Mouse (Mus musculus) embryonic facial prominence, embryonic 11.5 days (tissue): Measurements from ENCODE around the gene Hp1bp3. TPM values are rescaled to one million over a fixed set of nuclear protein-coding genes. Genes with fewer than 3 reads are reported as not detected.

Experiments used
- ATAC-seq: fragments of 200-750 bp; cut with Nextera tagmentation; replicated peaks from 2 replicates; pipeline ENCODE4 v1.8.0; 2017; ENCODE audit warnings: low read depth; ENCODE audit not compliant: insufficient number of reproducible peaks, low FRiP score, low TSS enrichment
- DNase-seq: peaks from one replicate; pipeline ENCODE4 v3.0.0-alpha.2; 2015; ENCODE audit warnings: low spot score
- H3K27ac ChIP-seq: fragments of 300-500 bp; sonication (generic); replicated peaks from 2 replicates; pipeline ENCODE4 v1.5.1; 2014; ENCODE audit warnings: mild to moderate bottlenecking, low read depth, low read length, control low read depth
- H3K27me3 ChIP-seq: fragments of 300-500 bp; sonication (generic); 2 replicates; pipeline ENCODE4 v1.6.1; 2014; ENCODE audit warnings: mild to moderate bottlenecking, low read length, moderate library complexity, mixed read lengths; ENCODE audit not compliant: control insufficient read depth, insufficient read depth
- H3K36me3 ChIP-seq: fragments of 300-500 bp; sonication (generic); replicated peaks from 2 replicates; pipeline ENCODE4 v1.6.1; 2014; ENCODE audit warnings: low read depth, mild to moderate bottlenecking, low read length, moderate library complexity, mixed read lengths; ENCODE audit not compliant: control insufficient read depth, insufficient read depth
- H3K4me1 ChIP-seq: fragments of 300-500 bp; sonication (generic); 2 replicates; pipeline ENCODE4 v1.6.1; 2014; ENCODE audit warnings: low read length, mixed read lengths; ENCODE audit not compliant: control insufficient read depth, insufficient read depth
- H3K4me2 ChIP-seq: fragments of 300-500 bp; sonication (generic); 2 replicates; pipeline ENCODE4 v1.6.1; 2014; ENCODE audit warnings: low read depth, mild to moderate bottlenecking, control low read depth, low read length, moderate library complexity
- H3K4me3 ChIP-seq: fragments of 300-500 bp; sonication (generic); 2 replicates; pipeline ENCODE4 v1.5.1; 2014; ENCODE audit warnings: low read depth, low read length, control low read depth
- H3K9ac ChIP-seq: fragments of 300-500 bp; sonication (generic); replicated peaks from 2 replicates; pipeline ENCODE4 v1.6.1; 2014; ENCODE audit warnings: mild to moderate bottlenecking, control low read depth, low read length
- H3K9me3 ChIP-seq: fragments of 300-500 bp; sonication (generic); replicated peaks from 2 replicates; pipeline ENCODE4 v1.6.1; 2016; ENCODE audit warnings: mild to moderate bottlenecking, low read length, inconsistent platforms, mixed read lengths; ENCODE audit not compliant: control insufficient read depth
- WGBS: fragments of 180-500 bp; shearing (Covaris S2); extraction: QIAGEN DNeasy Blood & Tissue Kit; methylation state at CpG from one replicate; pipeline ENCODE4 v1.1.7; 2014; 5-methylcytosine and 5-hydroxymethylcytosine counted together
- polyA plus RNA-seq: library from polyadenylated mRNA; unstranded; fragments of >200 nt; fragmentation: Nextera tagmentation; extraction: Ambion mirVana; gene quantifications from 2 replicates; pipeline ENCODE4 v1.2.1, GENCODE M21; 2014

Hp1bp3 gene
- polyA plus RNA-seq, 1 experiment from 2014 or later = 201 TPM

DNA sequence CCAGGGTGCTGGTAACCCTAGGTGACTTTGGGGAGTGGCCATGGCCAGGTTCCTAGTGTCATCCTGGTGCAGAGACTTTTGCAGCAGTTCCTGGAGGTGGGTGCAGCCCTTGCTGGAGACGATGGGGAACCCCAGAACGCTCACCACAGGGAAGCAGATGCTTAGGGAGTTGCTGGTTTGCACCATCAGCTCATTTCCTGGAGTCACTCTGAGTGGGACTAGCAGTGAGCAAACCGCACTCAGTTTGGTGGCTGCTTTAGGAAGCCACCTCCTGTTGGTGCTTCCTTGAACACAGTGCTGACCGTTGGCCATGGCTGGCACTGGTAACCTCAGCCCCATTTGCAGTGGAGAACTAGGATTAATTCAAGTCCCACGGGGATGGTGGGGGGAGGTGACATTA lies 43.4 kb downstream of the Hp1bp3 start:
- Histone ChIP-seq H3K27me3 (no peaks in the 10 kb centered on the region), H3K4me2 (no peak overlapping the region), H3K4me3 (no peak overlapping the region), H3K36me3 (no peaks in the 10 kb centered on the region), H3K9ac (no peak overlapping the region), H3K4me1 (no peaks in the 10 kb centered on the region), H3K9me3 (no peaks in the 10 kb centered on the region), H3K27ac (no peak overlapping the region)
- no peak for ATAC-seq
- WGBS = 84% methylated on average over 5 of the region's 5 CpGs
- DNase-seq = no peak

DNA sequence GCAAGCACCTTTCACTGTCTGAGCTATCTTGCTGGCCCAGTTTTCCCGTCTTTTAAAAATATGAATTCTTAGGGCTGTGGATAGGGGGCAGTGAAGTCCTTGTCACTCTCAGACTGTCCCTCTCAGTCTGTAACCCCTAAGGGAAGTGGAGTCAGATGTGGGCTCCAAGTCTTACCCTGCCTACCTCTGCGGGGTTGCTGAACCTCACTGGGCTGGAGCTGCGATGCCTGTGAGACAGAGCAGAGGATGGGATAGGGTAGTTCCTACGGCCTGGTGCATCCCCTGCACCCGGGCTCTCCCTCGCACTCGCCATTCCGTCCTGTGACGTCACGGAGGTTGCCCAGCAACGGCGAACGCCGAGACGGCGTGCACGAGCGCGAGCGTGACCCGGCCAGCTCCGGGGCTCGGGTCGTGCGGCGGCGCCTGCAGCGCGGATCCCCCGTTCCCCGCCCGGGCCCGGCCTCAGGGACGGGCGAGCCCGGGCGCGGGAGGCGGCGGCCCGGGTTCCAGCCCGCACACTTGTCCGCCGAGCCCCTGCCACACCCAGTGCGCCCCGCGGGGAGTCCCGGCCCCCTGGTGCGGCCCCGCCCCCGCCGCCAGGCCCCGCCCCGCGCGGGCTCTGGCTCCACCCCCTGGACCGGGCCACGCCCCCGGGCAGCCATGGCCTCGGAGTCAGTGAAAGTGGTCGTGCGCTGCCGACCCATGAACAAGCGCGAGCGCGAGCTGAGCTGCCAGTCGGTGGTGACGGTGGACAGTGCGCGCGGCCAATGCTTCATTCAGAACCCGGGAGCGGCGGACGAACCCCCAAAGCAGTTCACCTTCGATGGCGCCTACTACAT lies 46.0 kb downstream of the Hp1bp3 start:
- Histone ChIP-seq H3K4me1 (no peaks in the 10 kb centered on the region), H3K4me3 (peak overlapping the region; percentile 69), H3K27ac (no peak overlapping the region), H3K27me3 (no peaks in the 10 kb centered on the region), H3K9me3 (no peaks in the 10 kb centered on the region), H3K4me2 (peak overlapping the region; percentile 81), H3K36me3 (no peaks in the 10 kb centered on the region), H3K9ac (peak overlapping the region; percentile 29)
- under 1% methylated on average over 62 of the region's 78 CpGs for WGBS
- ATAC-seq (peak; percentile 82), DNase-seq (peak; percentile 85)

DNA sequence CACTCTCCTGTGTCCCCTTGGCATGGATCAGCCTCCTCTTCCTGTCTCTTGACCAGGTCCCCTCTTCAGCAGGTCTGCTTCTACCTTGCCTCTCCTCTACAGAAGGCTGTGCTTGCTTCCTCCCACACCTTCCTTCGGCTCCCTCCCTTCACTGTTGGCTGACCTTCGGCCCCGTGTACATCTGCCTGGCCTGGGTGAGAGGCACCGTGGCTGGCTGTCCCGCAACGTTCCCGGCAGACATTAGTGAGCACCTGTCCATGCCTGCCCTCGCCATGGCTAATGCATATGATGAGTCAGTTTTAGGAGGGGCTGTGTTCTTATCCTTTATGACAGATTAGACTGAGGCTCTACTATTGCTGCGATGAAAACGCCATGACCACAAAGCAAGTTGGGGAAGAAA lies 51.8 kb downstream of the Hp1bp3 start:
- H3K9ac ChIP-seq = no peak overlapping the region
- H3K27me3 ChIP-seq = no peaks in the 10 kb centered on the region
- no peak for DNase-seq
- H3K36me3 ChIP-seq = no peaks in the 10 kb centered on the region
- ATAC-seq = no peak
- no peaks in the 10 kb centered on the region for H3K9me3 ChIP-seq
- H3K4me2 ChIP-seq = no peak overlapping the region
- H3K4me3 ChIP-seq = no peak overlapping the region
- WGBS = 87% methylated on average over 10 of the region's 10 CpGs
- no peaks in the 10 kb centered on the region for H3K4me1 ChIP-seq
- H3K27ac ChIP-seq = no peak overlapping the region

DNA sequence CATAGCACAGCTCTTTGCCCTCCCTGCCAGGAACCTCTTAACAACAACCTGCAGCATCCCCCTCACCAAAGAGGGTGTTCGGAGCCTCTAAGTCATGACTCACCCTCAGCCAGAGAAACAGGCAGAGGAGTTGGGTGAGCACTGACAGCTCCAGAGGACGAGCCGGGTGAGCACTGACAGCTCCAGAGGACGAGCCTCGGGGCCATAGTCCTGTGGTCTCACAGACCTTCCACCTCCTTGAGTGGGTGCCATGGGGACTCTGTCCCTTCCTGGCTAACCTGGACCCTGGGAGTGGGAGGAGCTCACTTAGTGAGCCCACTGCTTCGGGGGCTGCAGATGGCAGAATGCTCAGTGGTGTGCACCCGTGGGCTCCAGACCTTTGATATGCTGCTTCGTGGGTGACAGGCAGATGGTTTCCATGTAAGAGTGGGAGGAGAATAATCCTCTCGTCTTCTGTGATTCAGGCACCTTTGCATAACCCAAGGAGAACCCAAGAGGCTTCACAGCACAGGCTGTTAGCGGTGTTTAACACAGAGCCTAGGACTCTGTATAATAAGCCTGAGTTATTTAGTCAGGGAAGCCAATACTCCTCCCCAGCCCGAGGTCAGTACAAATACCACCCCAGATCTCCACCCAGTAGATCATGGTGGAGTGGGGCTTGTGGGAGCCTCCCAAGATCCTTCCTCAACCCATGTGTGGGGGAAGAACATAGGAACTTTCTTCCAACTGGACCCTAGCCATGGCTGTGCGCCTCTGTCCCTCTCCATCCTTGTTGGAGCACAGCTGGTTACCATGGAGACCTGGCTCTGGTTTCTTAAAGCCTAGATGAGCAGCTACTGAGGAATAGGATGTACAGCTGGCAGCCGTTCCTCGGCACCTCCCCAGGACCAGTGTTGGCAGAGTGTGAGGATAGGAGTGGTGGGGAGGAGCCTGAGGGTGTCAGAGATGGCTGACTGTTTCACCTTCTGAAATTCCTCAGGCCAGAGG lies 56.2 kb downstream of the Hp1bp3 start:
- DNase-seq = no peak
- Histone ChIP-seq H3K9ac (no peak overlapping the region), H3K9me3 (no peaks in the 10 kb centered on the region), H3K4me1 (no peaks in the 10 kb centered on the region), H3K4me2 (no peak overlapping the region), H3K27ac (no peak overlapping the region), H3K4me3 (no peak overlapping the region), H3K36me3 (no peaks in the 10 kb centered on the region), H3K27me3 (no peaks in the 10 kb centered on the region)
- 73% methylated on average over 14 of the region's 14 CpGs for WGBS
- no peak for ATAC-seq

DNA sequence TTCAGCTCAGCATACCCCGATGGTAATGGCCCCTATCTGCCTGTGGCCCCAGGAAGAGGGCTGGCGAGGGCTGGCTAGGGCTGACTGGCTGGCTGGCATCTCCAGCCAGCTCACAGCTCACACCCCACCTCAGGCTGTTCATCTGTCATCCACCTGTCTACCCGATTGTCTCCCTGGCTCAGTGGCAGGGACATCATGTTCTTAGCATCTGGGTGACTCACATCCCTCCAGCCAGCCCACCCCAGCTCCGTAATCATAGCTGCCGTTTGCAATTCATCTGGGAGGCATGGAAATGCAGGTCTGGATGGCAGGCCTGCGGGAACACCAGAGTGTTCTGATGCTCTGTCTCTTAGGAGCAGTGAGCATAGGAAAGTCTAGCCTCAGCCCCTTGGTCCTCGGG lies 62.2 kb downstream of the Hp1bp3 start:
- H3K4me3 ChIP-seq = no peak overlapping the region
- H3K36me3 ChIP-seq = no peaks in the 10 kb centered on the region
- no peaks in the 10 kb centered on the region for H3K27me3 ChIP-seq
- WGBS = 70% methylated on average over 7 of the region's 7 CpGs
- no peaks in the 10 kb centered on the region for H3K4me1 ChIP-seq
- no peak overlapping the region for H3K27ac ChIP-seq
- no peaks in the 10 kb centered on the region for H3K9me3 ChIP-seq
- DNase-seq (no peak), ATAC-seq (no peak)
- no peak overlapping the region for H3K4me2 ChIP-seq
- no peak overlapping the region for H3K9ac ChIP-seq

DNA sequence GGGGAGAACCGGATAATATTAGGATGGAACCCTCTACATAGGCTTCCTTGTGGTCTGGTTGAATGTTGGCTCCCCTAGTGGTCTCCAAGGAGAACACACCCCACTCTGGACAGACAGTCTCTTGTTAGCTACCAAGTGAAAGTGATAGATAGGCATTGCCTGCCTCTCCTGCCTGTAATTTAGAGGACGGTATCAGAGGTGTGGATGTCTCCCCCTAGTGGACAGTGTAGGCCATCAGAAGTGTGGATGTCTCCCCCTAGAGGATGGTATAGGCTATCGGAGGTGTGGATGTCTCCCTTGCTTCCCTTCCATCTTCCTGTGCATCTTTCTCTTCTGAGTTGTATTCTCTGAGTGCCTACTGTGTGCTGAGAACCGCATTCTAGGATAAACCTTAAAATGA lies 66.7 kb downstream of the Hp1bp3 start:
- Histone ChIP-seq H3K4me3 (no peak overlapping the region), H3K9me3 (no peaks in the 10 kb centered on the region), H3K27me3 (no peaks in the 10 kb centered on the region), H3K4me2 (no peak overlapping the region), H3K27ac (no peak overlapping the region), H3K9ac (no peak overlapping the region), H3K4me1 (no peaks in the 10 kb centered on the region), H3K36me3 (no peaks in the 10 kb centered on the region)
- DNase-seq (peak; percentile 84), ATAC-seq (0 out of 2 replicates have a peak, but pooled peaks have one; percentile 58)
- WGBS = 25% methylated on average over 4 of the region's 4 CpGs

DNA sequence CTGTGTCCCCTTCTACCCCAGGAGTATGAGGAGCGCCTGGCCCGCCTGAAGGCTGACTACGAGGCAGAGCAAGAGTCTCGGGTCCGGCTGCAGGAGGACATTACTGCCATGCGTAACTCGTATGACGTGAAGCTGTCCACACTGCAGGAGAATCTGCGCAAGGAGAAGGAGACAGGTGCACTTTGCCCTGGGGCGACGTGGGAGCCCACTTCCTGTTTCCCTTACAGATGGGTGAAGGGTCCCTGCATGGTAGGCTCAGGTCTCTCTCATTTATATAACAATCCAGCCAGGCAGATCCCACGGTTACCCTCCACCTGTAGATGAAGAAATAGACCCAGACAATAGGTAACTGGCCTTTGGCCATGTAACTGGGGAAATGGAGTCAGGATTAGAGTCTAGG lies 70.3 kb downstream of the Hp1bp3 start:
- H3K4me3 ChIP-seq = no peak overlapping the region
- no peak overlapping the region for H3K4me2 ChIP-seq
- no peaks in the 10 kb centered on the region for H3K9me3 ChIP-seq
- no peaks in the 10 kb centered on the region for H3K4me1 ChIP-seq
- no peaks in the 10 kb centered on the region for H3K27me3 ChIP-seq
- H3K36me3 ChIP-seq = no peaks in the 10 kb centered on the region
- H3K27ac ChIP-seq = no peak overlapping the region
- ATAC-seq = no peak
- 84% methylated on average over 12 of the region's 12 CpGs for WGBS
- no peak for DNase-seq
- no peak overlapping the region for H3K9ac ChIP-seq

DNA sequence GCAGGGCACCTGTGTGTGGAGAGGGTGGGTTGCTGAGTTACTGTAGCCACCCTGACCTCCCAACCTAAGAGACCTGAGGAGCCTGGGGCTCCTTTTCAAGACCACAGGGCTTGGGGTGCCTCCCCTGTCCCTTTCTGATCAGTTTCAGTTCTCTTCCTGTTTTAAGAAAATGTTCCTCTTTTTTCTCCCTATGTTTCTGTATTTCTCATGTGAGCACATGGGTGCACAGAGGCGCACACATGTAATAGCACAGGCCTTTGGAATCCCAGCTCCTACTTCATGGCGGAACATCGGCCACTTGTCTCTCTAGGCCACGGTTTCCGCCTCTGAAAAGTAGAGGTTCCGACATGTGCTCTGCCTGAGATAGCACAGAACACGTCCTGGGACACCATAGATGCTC lies 72.6 kb downstream of the Hp1bp3 start:
- Histone ChIP-seq H3K27ac (no peak overlapping the region), H3K4me2 (no peak overlapping the region), H3K4me1 (no peaks in the 10 kb centered on the region), H3K4me3 (no peak overlapping the region), H3K36me3 (no peaks in the 10 kb centered on the region), H3K27me3 (no peaks in the 10 kb centered on the region), H3K9me3 (no peaks in the 10 kb centered on the region), H3K9ac (no peak overlapping the region)
- ATAC-seq (no peak), DNase-seq (no peak)
- 83% methylated on average over 7 of the region's 7 CpGs for WGBS
